Mouse (Mus musculus): ENCODE results near the gene C1ql4.

GRCm38 (mm10) chr15:99053373-99053772, 34.2 kb downstream of the C1ql4 start:
- TF ChIP-seq CTCF (IDR thresholded peaks at IDR 0.05; ENCODE audit: extremely low read depth, insufficient read depth, low read length) (no peak), POLR2A (IDR thresholded peaks at IDR 0.05; ENCODE audit: extremely low read depth, insufficient read depth, low read length) (no peak)

Measured in cortical plate, adult 2 months (tissue).